Mouse (Mus musculus): ENCODE data around the gene Ccr7. TPM values are rescaled to one million over a fixed set of nuclear protein-coding genes. Genes with fewer than 3 reads are reported as not detected.

The Ccr7 gene
- total RNA-seq, 2 experiments from 2014 or later: 0.20 TPM; not detected in 1

GRCm38 (mm10) chr11:99153767-99154753 is 817 bp downstream of the Ccr7 start:
- no peak for DNase-seq

- no peak for DNase-seq
Observed at GRCm38 (mm10) chr11:99152323-99153144, 2.3 kb downstream of the Ccr7 start.

GRCm38 (mm10) chr11:99151333-99151930 is 3.4 kb downstream of the Ccr7 start:
- no peak for DNase-seq

GRCm38 (mm10) chr11:99150889-99151288 is 4.0 kb downstream of the Ccr7 start:
- DNase-seq: no peak

- DNase-seq: peak; percentile 78 to 80
Observed at GRCm38 (mm10) chr11:99149898-99150757, 4.7 kb downstream of the Ccr7 start.

GRCm38 (mm10) chr11:99148896-99149703 is 5.8 kb downstream of the Ccr7 start:
- no peak for DNase-seq

- no peak for DNase-seq
Observed at GRCm38 (mm10) chr11:99148400-99148799, 6.5 kb downstream of the Ccr7 start.

- no peak for DNase-seq
Observed at GRCm38 (mm10) chr11:99147920-99148289, 7.0 kb downstream of the Ccr7 start.

- no peak for DNase-seq
Observed at GRCm38 (mm10) chr11:99147041-99147919, 7.6 kb downstream of the Ccr7 start.

- no peak for DNase-seq
Observed at GRCm38 (mm10) chr11:99146558-99146957, 8.3 kb downstream of the Ccr7 start.

GRCm38 (mm10) chr11:99145765-99146164 is 9.1 kb downstream of the Ccr7 start:
- DNase-seq: no peak

- DNase-seq: no peak
Observed at GRCm38 (mm10) chr11:99144940-99145339, 9.9 kb downstream of the Ccr7 start.

- DNase-seq: peak in 1 of 2 experiments; percentile 34
Observed at GRCm38 (mm10) chr11:99144456-99144855, 10.4 kb downstream of the Ccr7 start.

- DNase-seq: no peak
Observed at GRCm38 (mm10) chr11:99143123-99144082, 11.5 kb downstream of the Ccr7 start.

- no peak for DNase-seq
Observed at GRCm38 (mm10) chr11:99142493-99143095, 12.3 kb downstream of the Ccr7 start.

GRCm38 (mm10) chr11:99142046-99142445 is 12.8 kb downstream of the Ccr7 start:
- DNase-seq: no peak

GRCm38 (mm10) chr11:99141600-99141999 is 13.3 kb downstream of the Ccr7 start:
- peak; percentile 75 to 78 for DNase-seq

- no peak for DNase-seq
Observed at GRCm38 (mm10) chr11:99138976-99139375, 15.9 kb downstream of the Ccr7 start.
